Mouse (Mus musculus): ENCODE measurements around the gene Dusp21.
A peak's percentile ranks its signal among the peaks of the same experiment; 100 is the strongest.

Dusp21 gene

DNA sequence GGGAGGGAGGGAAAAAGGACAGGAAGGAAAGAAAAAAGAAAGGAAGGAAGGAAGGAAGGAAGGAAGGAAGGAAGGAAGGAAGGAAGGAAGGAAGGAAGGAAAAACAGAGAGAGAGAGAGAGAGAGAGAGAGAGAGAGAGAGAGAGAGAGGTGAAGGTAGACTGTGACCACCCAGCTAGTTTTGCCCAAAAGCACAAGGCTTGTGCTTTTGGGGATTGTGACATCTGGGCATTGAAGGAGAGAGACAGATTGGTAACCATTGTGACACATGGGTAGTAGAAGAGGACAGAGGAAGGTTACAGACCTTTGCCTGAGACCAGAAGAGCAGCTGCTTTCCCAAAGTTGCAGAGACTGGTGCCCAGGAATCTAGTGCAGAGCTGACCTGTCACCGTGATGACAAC is at the start of gene Dusp21:
TSS of gene Dusp21 (plus strand) at position 301 of the 400 bp plus-strand sequence.
- DNase-seq (ENCODE audit: low read depth, low spot score): no peak

DNA sequence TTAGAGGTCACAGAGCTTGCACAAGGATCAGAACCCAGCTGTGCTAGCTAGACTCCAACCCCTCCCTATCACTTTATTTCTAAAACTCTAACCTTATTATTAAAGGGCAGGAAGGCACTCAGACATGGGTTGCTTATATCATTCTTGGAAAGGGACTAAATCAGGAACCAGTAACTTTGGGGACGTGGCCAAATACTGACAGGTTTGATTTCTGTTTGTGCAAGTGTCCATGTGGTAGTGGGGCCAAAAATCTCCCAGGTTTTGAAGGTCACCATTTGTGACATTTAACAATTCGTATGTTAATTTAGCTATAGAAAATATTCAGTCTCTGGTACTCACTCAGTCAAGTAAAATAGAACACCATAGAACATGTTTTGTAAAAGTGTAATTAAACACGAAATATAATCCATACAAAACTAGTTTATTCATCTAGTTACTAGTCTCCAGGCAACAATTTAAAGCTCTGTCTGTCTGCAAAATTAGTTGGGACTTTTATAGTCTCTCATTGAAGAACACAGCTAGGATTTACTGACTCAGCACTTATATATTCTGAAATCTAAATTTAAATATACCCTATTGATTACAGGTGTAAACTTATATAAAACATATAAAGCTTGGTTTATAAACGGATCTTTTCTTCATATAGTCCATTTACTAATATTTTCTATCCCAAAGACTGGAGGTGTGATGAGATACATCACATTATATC is 15.2 kb downstream of the Dusp21 start:
- DNase-seq (ENCODE audit: low read depth, low spot score): no peak

DNA sequence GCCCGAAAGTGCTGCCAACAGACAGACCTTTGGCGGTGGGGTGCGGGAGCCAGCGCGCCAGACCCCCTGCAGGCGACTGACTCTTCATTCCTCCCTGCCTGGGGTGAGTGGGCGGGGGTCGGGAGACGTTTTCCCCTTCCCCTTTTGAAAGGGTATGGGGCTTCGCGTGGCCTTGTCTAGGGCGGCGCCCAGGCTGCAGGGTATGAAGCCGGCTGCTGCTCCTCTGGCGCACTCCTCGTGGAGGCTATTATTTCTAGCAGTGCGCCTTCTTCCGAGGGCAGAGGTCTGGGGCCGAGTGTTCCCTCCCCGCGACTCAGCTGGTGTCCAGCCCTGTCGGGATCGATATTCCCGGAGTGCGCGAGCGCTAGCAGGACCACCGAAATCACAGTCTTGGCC is 16.1 kb downstream of the Dusp21 start:
- no peak for DNase-seq (ENCODE audit: low read depth, low spot score)

DNA sequence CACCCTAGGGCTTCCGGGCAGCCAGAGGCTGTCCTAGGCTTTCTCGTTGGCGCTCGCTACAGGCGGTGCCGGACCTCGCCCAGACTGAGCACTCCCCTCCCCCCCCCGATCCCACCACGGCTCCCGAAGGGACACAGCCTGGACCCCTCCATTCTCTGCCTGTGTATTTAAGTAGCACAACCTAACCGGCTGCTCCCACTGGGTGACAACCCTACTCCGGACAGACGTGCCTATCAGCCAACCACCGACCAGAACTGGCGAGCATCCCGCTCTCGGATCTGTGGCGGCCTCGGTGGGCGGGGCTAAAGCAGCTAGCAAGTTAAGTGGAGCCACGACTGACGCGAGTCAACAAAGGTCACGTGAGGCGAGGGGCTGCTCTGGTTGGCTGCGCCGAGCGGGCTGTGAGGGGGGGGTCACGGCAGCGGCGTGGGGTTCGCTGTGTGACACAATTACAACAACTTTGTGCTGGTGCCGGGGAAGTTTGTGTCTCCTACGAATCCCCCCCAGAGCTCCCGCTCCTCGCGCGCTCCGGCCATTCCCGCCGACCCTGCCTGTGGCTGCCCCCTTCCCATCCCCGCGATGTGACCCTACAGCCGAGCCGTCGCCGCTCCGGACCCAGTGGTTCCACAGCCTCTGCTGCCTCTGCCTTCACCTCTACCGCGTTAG is 16.7 kb downstream of the Dusp21 start, which contains the start of gene Kdm6a:
TSS of gene Kdm6a (plus strand) at position 384 of the 666 bp plus-strand sequence.
- DNase-seq (ENCODE audit: low read depth, low spot score): peak; percentile 97

DNA sequence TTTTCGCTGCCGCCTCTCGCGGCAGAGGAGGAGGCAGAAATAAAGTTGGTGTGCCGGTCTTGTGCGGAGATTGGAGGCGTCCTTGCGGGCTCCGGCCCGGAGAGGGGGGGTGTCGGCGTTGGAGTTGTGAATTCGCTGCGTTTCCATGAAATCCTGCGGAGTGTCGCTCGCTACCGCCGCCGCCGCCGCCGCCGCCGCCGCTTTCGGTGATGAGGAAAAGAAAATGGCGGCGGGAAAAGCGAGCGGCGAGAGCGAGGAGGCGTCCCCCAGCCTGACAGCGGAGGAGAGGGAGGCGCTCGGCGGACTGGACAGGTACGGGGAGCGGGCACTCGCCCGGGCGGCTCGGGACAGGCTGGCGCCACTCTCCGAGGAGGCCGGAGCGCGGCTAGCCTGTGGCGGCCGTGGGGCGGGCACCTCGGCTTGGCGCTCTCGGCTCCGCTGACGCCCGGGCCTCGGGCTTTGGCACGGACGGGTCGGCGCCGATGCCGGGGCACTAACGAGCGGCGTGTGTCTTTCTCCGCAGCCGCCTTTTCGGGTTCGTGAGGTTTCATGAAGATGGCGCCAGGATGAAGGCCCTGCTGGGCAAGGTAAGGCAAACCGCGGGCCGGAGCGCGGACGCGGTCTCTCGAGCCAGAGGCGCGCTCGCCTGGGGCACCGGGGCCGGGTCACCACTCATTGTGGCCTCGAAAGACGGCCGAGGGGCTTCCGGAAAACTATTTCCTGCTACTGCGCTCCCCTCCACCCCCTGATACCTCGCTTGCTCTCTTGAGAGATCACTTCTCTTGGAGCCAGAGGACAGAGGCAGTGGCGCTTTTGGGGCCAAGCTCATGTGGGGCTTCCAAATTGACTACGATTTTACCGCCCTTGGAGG is 17.4 kb downstream of the Dusp21 start:
- DNase-seq (ENCODE audit: low read depth, low spot score): peak; percentile 35

DNA sequence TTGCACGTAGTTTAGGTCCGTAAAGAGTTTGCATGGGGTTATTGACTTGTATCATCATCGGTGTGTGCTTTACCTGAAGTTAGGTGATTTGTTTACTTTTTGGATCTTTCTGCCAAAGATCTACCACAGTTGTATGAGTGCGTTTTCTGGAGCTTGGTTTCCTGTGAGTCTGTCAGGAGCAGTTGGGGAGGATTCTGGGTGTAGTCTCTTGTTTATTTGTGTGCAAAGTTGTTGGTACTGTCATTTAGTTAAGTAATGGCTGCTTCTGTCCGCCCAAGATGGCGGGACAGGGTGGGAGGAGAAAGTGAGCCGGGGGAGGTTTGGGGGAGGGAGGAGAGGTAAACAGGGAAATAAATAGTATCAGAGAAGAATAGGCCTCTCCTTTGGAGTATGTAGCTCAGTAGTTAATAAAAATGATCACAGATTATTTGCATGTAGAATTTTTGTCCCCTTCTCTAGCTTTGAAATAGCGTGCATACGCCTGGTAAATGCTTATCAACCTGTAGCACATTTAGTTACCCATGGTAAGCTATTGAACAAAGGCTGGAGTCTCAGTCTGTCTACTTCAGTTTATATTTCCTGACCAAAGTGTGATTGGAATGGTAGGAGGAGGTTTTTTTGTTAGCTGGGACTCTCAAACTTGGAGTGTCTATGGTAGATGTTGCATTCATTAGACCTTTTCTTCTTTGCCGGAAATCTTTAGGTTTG is 18.4 kb downstream of the Dusp21 start:
- peak; percentile 64 for DNase-seq (ENCODE audit: low read depth, low spot score)

DNA sequence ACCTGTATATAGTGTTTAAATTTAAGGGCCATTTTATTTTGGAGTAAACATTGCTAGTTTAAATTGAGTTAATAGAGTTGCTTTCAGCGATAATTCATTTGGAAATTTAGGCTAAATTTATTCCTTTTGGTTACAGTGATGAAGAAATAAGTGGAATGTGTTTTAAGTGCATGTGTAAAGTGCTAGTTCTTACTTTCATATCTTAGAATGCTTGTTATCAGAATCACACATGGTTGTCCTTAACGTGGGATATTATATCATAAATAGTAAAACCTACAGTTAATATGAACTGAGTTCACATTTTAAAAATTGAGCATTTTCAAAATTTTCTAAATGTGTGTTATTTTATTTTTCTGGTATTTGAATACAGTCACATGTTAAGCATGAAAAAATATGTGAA is 19.5 kb downstream of the Dusp21 start:
- DNase-seq (ENCODE audit: low read depth, low spot score): no peak

DNA sequence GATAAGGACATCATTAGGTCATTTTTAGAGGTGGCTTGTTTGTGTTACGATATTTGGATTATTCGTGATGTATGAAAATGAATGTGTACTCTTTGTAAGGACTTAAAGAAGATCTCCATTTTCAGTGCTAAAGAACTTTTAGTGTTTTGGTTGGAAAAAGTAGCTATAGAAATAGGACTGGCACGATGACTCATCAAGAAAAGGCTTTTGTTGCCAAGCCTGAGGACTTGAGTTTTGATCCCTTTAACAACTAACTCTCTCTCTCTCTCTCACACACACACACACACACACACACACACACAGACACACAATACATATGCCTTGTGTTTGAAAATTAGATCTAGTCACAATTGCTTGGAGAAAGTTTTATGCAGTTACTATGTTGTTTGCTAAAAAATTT is 21.3 kb downstream of the Dusp21 start:
- DNase-seq (ENCODE audit: low read depth, low spot score): no peak

DNA sequence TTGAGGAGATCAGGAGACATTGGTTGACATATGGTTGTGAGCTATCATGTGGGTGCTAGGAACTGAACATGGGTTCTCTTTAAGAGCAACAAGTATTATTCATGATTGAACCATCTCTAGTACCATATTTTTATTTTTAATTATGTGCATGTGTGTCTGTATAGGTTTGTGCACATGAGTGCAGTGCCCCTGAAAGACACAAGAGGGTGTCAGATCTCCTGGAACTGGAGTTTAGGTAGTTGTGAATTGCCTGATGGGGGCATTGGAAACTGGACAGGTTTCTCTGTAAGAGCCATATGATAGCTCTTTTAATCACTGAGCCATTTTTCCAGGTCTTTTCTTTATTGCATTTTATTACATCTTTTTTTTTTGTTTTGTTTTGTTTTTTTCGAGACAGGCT is 23.3 kb downstream of the Dusp21 start:
- peak; percentile 47 for DNase-seq (ENCODE audit: low read depth, low spot score)

DNA sequence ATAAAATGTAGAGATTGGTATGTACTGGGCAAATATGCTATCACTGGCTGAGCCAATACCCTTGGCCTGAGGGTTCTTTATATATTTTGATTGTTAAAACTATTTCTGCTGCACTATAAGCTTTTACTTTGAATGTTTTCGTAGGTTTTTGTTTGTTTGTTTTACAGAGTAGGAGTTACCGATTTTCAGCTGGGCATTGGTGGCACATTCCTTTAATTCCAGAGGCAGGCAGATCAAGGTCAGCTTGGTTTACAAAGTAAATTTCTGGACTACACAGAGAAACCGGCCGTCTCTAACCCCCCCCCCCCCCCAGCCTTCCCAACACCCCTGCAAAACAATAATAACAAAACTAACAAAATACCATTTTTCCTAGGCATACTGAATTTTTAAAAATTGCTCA is 29.2 kb downstream of the Dusp21 start:
- no peak for DNase-seq (ENCODE audit: low read depth, low spot score)

DNA sequence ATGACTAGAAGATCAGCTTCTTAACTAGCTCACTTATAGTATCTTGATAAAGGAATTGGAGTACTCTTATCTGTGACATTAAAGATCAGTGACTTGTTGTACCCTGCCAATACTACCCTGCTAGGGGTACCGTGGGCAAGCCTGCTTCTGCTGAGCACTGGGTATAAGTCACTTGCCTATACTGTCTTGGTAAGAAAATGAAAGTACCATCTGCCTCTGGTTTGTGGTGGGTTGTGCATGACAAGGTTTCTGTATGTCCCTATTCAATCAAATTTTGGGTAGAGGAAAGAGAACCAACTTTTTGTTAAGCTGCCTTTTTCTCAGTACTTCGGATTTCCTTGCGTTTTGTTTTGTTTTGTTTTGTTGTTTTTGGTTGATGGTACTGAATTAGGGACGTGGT is 32.1 kb downstream of the Dusp21 start:
- no peak for DNase-seq (ENCODE audit: low read depth, low spot score)

DNA sequence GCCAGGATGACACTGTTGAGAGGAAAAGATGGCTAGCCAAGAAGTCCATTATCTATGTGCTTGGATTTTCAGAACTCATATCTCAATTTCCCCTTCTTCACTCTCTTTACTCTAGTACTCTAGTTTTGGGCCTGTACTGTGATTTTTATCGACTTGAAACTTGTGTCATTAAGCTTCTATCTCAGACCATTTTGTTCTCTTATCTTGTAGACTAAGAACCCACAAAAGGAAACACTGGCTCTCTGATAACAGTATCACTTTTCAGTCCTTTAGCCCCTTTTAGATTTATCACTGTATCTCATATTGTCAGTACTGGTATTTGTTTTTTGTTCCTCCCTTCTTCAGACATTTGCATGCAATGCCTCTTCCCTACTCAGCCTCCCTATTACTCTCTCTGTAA is 33.8 kb downstream of the Dusp21 start:
- DNase-seq (ENCODE audit: low read depth, low spot score): no peak

DNA sequence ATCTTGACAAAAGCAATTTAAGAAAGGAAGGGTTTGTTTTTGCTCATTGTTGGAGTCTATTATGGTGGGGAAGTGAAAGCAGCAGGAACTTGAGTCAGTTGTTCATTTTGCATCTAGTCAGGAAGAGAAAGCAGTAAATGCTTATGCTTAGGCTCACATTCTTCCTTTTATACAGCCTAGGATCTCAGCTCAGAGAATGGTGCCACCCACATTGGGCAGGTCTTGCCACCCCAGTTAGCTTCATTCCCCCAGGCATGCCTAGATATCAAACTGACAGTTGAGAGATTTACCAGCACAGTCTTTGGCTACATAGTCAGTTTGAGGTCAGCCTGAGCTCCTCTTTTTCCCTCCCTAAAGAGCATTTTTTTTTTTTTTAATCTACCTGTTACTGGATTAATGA is 41.5 kb downstream of the Dusp21 start:
- DNase-seq (ENCODE audit: low read depth, low spot score): peak; percentile 15

DNA sequence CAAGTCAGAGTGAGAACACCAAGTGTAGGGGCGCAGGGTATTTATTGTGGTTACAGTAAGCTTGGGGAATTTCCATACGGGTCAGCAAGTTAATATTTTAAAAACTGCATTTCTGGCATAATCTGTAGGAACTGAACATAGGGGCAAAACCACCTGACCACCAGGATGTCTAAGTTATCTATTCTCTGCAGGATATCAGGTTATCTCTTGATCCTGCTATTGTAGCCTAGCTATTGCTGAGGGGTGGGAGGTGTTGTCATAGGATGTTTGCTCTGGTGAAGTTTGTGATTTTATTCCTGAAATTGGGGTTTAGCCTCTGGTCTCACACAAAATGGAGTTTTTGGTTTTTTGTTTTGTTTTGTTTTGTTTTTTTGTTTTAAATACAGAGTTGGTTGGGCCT is 42.6 kb downstream of the Dusp21 start:
- no peak for DNase-seq (ENCODE audit: low read depth, low spot score)
